Mouse (Mus musculus): ENCODE measurements around the gene Fes. TPM values are rescaled to one million over a fixed set of nuclear protein-coding genes. Genes with fewer than 3 reads are reported as not detected.
"Not testable (repeated sequence)": the region's sequence is repeated elsewhere in the genome, so short reads cannot be mapped to it uniquely, and the experiment has no call there.

The Fes gene
- polyA plus RNA-seq, 1 experiment from 2014 or later: 5.6 TPM

- POLR2A ChIA-PET: no interaction called here
- in situ Hi-C loops (cut with MboI; ENCODE audit: low pct_unique_long_range_greater_than_20kb): loop anchor here (25.0 kb wide), 2 partner anchors 288 to 438 kb away; partner anchors contain the start of genes Crtc3 and Iqgap1
- ATAC-seq: no peak
Observed at GRCm38 (mm10) chr7:80398654-80399444, 11.1 kb upstream of the Fes start.

GRCm38 (mm10) chr7:80397986-80398385 lies 10.2 kb upstream of the Fes start:
- DNase-seq (ENCODE audit: low read depth, low spot score) (no peak), ATAC-seq (no peak)
- in situ Hi-C loops (cut with MboI; ENCODE audit: low pct_unique_long_range_greater_than_20kb): loop anchor here (25.0 kb wide), 2 partner anchors 289 to 439 kb away; partner anchors contain the start of genes Crtc3 and Iqgap1
- ChIA-PET CTCF (no interaction called here), POLR2A (no interaction called here)
- no peak for TF ChIP-seq CTCF (IDR thresholded peaks at IDR 0.05)
- H3K27me3 ChIP-seq: no peaks in the 10 kb centered on the region

More at GRCm38 (mm10) chr7:80398654-80399444, 11.1 kb upstream of the Fes start:
- no peak for TF ChIP-seq CTCF (IDR thresholded peaks at IDR 0.05)
- DNase-seq (ENCODE audit: low read depth, low spot score): no peak
- CTCF ChIA-PET: interaction anchor here (0.6 to 2.7 kb wide), 3 partner anchors 13 to 56 kb away, joined by 3 to 11 read pairs (median 3); no protein-coding TSS in a partner anchor
- H3K27me3 ChIP-seq: no peaks in the 10 kb centered on the region

GRCm38 (mm10) chr7:80396427-80396826 lies 8.7 kb upstream of the Fes start:
- POLR2A ChIA-PET; H3K27me3 ChIP-seq; ATAC-seq; DNase-seq (ENCODE audit: low read depth, low spot score): not testable (repeated sequence)
- in situ Hi-C loops (cut with MboI; ENCODE audit: low pct_unique_long_range_greater_than_20kb): loop anchor here (25.0 kb wide), 2 partner anchors 291 to 441 kb away; partner anchors contain the start of genes Crtc3 and Iqgap1
- CTCF ChIA-PET: interaction anchor here (1.1 to 1.8 kb wide), 2 partner anchors 139 to 184 kb away, joined by 3 to 5 read pairs; partner anchors contain the start of gene Blm

- ChIA-PET POLR2A (interaction anchor here (0.7 kb wide), 1 partner anchor 9 kb away, joined by 5 read pairs; no protein-coding TSS in a partner anchor), CTCF (no interaction called here)
- ATAC-seq: no peak
- H3K27me3 ChIP-seq: no peaks in the 10 kb centered on the region
- DNase-seq (ENCODE audit: low read depth, low spot score): no peak
- no peak for TF ChIP-seq CTCF (IDR thresholded peaks at IDR 0.05)
- in situ Hi-C loops (cut with MboI; ENCODE audit: low pct_unique_long_range_greater_than_20kb): loop anchor here (25.0 kb wide), 2 partner anchors 293 to 443 kb away; partner anchors contain the start of genes Crtc3 and Iqgap1
Observed at GRCm38 (mm10) chr7:80394600-80394999, 6.9 kb upstream of the Fes start.

GRCm38 (mm10) chr7:80392119-80392518 lies 4.4 kb upstream of the Fes start:
- TF ChIP-seq CTCF (IDR thresholded peaks at IDR 0.05): no peak
- no peaks in the 10 kb centered on the region for H3K27me3 ChIP-seq
- no peak for DNase-seq (ENCODE audit: low read depth, low spot score)
- in situ Hi-C loops (cut with MboI; ENCODE audit: low pct_unique_long_range_greater_than_20kb): loop anchor here (25.0 kb wide), 2 partner anchors 295 to 445 kb away; partner anchors contain the start of genes Crtc3 and Iqgap1
- ChIA-PET POLR2A (no interaction called here), CTCF (no interaction called here)
- no peak for ATAC-seq

- ATAC-seq: no peak
Observed at GRCm38 (mm10) chr7:80387033-80387632, 613 bp downstream of the Fes start.

GRCm38 (mm10) chr7:80386235-80386930 lies 1.4 kb downstream of the Fes start:
- in situ Hi-C loops (cut with MboI; ENCODE audit: low pct_unique_long_range_greater_than_20kb): loop anchor here (5.0 to 25.0 kb wide), 3 partner anchors 196 to 451 kb away; partner anchors contain the start of genes Crtc3 and Iqgap1
- ATAC-seq (no peak), DNase-seq (ENCODE audit: low read depth, low spot score) (no peak)
- H3K27me3 ChIP-seq: no peaks in the 10 kb centered on the region
- POLR2A ChIA-PET: interaction anchor here (0.6 kb wide), 1 partner anchor 100 kb away, joined by 4 read pairs; no protein-coding TSS in a partner anchor
- no peak for TF ChIP-seq CTCF (IDR thresholded peaks at IDR 0.05)
- CTCF ChIA-PET: interaction anchor here (0.7 to 3.3 kb wide), 10 partner anchors 9 to 194 kb away, joined by 3 to 47 read pairs (median 4); partner anchors contain the start of genes Blm and Unc45a

More at GRCm38 (mm10) chr7:80387033-80387632, 613 bp downstream of the Fes start:
- H3K27me3 ChIP-seq: no peaks in the 10 kb centered on the region
- DNase-seq (ENCODE audit: low read depth, low spot score): no peak
- TF ChIP-seq CTCF (IDR thresholded peaks at IDR 0.05): no peak
- POLR2A ChIA-PET: interaction anchor here (0.6 kb wide), 1 partner anchor 99 kb away, joined by 4 read pairs; no protein-coding TSS in a partner anchor
- CTCF ChIA-PET: interaction anchor here (0.7 to 3.3 kb wide), 7 partner anchors 10 to 193 kb away, joined by 3 to 47 read pairs (median 5); partner anchors contain the start of gene Blm
- in situ Hi-C loops (cut with MboI; ENCODE audit: low pct_unique_long_range_greater_than_20kb): loop anchor here (5.0 to 25.0 kb wide), 3 partner anchors 195 to 450 kb away; partner anchors contain the start of genes Crtc3 and Iqgap1

GRCm38 (mm10) chr7:80382919-80383318 lies 4.8 kb downstream of the Fes start:
- DNase-seq (ENCODE audit: low read depth, low spot score) (no peak), ATAC-seq (no peak)
- ChIA-PET POLR2A (no interaction called here), CTCF (interaction anchor here (0.9 to 3.7 kb wide), 3 partner anchors 11 to 198 kb away, joined by 3 to 19 read pairs (median 10); partner anchors contain the start of genes Hddc3 and Unc45a)
- in situ Hi-C loops (cut with MboI; ENCODE audit: low pct_unique_long_range_greater_than_20kb): loop anchor here (25.0 kb wide), 2 partner anchors 304 to 454 kb away; partner anchors contain the start of genes Crtc3 and Iqgap1
- no peaks in the 10 kb centered on the region for H3K27me3 ChIP-seq
- TF ChIP-seq CTCF (IDR thresholded peaks at IDR 0.05): no peak

GRCm38 (mm10) chr7:80379531-80379930 lies 8.2 kb downstream of the Fes start:
- DNase-seq (ENCODE audit: low read depth, low spot score) (no peak), ATAC-seq (no peak)
- POLR2A ChIA-PET: no interaction called here
- H3K27me3 ChIP-seq: no peaks in the 10 kb centered on the region
- CTCF ChIA-PET: interaction anchor here (0.9 to 2.4 kb wide), 7 partner anchors 9 to 205 kb away, joined by 3 to 7 read pairs (median 3); partner anchors contain the start of genes Hddc3, Man2a2 and Unc45a
- no peak for TF ChIP-seq CTCF (IDR thresholded peaks at IDR 0.05)
- in situ Hi-C loops (cut with MboI; ENCODE audit: low pct_unique_long_range_greater_than_20kb): loop anchor here (5.0 to 25.0 kb wide), 3 partner anchors 37 to 458 kb away; partner anchors contain the start of genes Crtc3, Hddc3, Iqgap1 and Unc45a

Measured in Patski (cell line).